Mouse (Mus musculus): ENCODE data around the gene Btbd35f23. TPM values are rescaled to one million over a fixed set of nuclear protein-coding genes. Genes with fewer than 3 reads are reported as not detected.
"Not testable (repeated sequence)": the region's sequence is repeated elsewhere in the genome, so short reads cannot be mapped to it uniquely, and the experiment has no call there.

The Btbd35f23 gene
- not detected in 2 replicates for polyA plus RNA-seq (2012)

DNA sequence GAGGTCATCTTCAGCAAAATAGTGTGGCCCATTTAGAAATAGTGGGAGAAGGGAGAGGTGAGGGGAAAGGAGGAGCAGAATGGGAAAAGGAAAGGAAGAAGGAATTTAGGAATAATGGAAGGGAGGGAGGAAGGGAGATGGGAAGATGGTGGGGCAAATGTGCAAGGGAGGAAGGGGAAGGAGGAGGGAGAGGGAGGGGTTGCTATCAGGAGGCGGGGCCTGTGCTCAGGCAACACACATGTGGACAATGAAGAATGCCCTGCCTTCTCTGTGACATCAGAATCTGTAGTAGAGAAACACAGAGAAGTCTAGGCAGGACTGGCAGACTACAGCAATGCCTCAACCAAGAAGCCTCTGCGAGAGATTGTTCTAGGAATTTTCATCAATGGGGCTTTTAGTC is at the start of gene Btbd35f23:
Btbd35f23 (plus strand) TSS at position 301 of the 400 bp plus-strand sequence.
- not testable (repeated sequence) for TF ChIP-seq GATA1 (IDR thresholded peaks at IDR 0.05; ENCODE audit: low read length)

Other genes with a start within 250 kb of the Btbd35f23 start
- not detected in 2 replicates for gene Btbd35f24, start 119.0 kb downstream of the Btbd35f23 start, polyA plus RNA-seq (2012)

Measured in G1E-ER4 (cell line).